Mouse (Mus musculus) large intestine, adult 2 months (tissue): ENCODE measurements around the gene Gm28372. TPM values are rescaled to one million over a fixed set of nuclear protein-coding genes. Genes with fewer than 3 reads are reported as not detected.

Experiments
- DNase-seq: peaks from one replicate; pipeline ENCODE4 v3.0.0-alpha.2; 2012; ENCODE audit warnings: low read depth, low spot score
- WGBS: fragments of 180-500 bp; shearing (Covaris S2); methylation state at CpG from one replicate; pipeline ENCODE4 v1.1.7; 2018; 5-methylcytosine and 5-hydroxymethylcytosine counted together
- polyA plus RNA-seq: library from polyadenylated mRNA; depleted of rRNA; stranded (reverse); fragments of >200 nt; gene quantifications from 2 replicates; pipeline ENCODE4 v1.2.3, GENCODE M21; 2012; rRNA removed

The Gm28372 gene
- polyA plus RNA-seq, 1 experiment: not detected

- no peak for DNase-seq
- 6% methylated on average over 17 of the region's 17 CpGs for WGBS
These were observed 44.2 kb downstream of the Gm28372 start for GRCm38 (mm10) chr2:130449021-130449793.

- peak; percentile 52 for DNase-seq
- under 1% methylated on average over 47 of the region's 50 CpGs for WGBS
These were observed 44.9 kb downstream of the Gm28372 start, which contains the start of gene Ptpra for GRCm38 (mm10) chr2:130449794-130450433. TSS of gene Ptpra (plus strand) at chr2:130450278.

- DNase-seq: no peak
- WGBS: 2% methylated on average over 43 of the region's 47 CpGs
These were observed 45.4 kb downstream of the Gm28372 start for GRCm38 (mm10) chr2:130450434-130450796.

GRCm38 (mm10) chr2:130451086-130451726 lies 46.2 kb downstream of the Gm28372 start:
- no peak for DNase-seq
- WGBS: 60% methylated on average over 14 of the region's 14 CpGs

GRCm38 (mm10) chr2:130451727-130452090 lies 46.7 kb downstream of the Gm28372 start:
- no peak for DNase-seq
- 18% methylated on average over 3 of the region's 3 CpGs for WGBS

- no peak for DNase-seq
- 79% methylated on average over 2 of the region's 2 CpGs for WGBS
These were observed 47.2 kb downstream of the Gm28372 start for GRCm38 (mm10) chr2:130452266-130452665.

GRCm38 (mm10) chr2:130453421-130453820 lies 48.4 kb downstream of the Gm28372 start:
- 65% methylated on average over 6 of the region's 6 CpGs for WGBS
- DNase-seq: no peak

GRCm38 (mm10) chr2:130454748-130455370 lies 49.8 kb downstream of the Gm28372 start:
- no peak for DNase-seq
- 37% methylated on average over 6 of the region's 6 CpGs for WGBS

Other genes starting within 250 kb of the Gm28372 start
- gene Snrpb, start 225.8 kb upstream of the Gm28372 start, polyA plus RNA-seq: 186 and 221 TPM in 2 replicates
- not detected in 2 replicates for gene Tmc2, start 210.0 kb upstream of the Gm28372 start, polyA plus RNA-seq
- gene Nop56, start 130.8 kb upstream of the Gm28372 start, polyA plus RNA-seq: 57.1 and 75.1 TPM in 2 replicates
- gene Idh3b, start 120.7 kb upstream of the Gm28372 start, polyA plus RNA-seq: 224 and 301 TPM in 2 replicates
- gene Ebf4, start 110.1 kb upstream of the Gm28372 start, polyA plus RNA-seq: 0.63 and 1.0 TPM in 2 replicates
- gene Cpxm1, start 7.7 kb upstream of the Gm28372 start, polyA plus RNA-seq: 3.4 and 4.2 TPM in 2 replicates
- gene 1700020A23Rik, start within 50 bp of the Gm28372 start, polyA plus RNA-seq: not detected in 2 replicates
- not detected in 2 replicates for gene Tmem239, start 1.2 kb downstream of the Gm28372 start, polyA plus RNA-seq
- gene Vps16, start 19.1 kb downstream of the Gm28372 start, polyA plus RNA-seq: 55.2 and 70.3 TPM in 2 replicates
- gene Pced1a, start 19.5 kb downstream of the Gm28372 start, polyA plus RNA-seq: 11.0 and 12.5 TPM in 2 replicates
- gene Ptpra, start 45.0 kb downstream of the Gm28372 start, polyA plus RNA-seq: 26.4 and 32.3 TPM in 2 replicates
- gene Mrps26, start 158.5 kb downstream of the Gm28372 start, polyA plus RNA-seq: 56.6 and 62.0 TPM in 2 replicates
- gene Oxt, start 170.9 kb downstream of the Gm28372 start, polyA plus RNA-seq: not detected in 2 replicates
- gene Avp, start 177.3 kb downstream of the Gm28372 start, polyA plus RNA-seq: not detected in 2 replicates
- 2.6 and 2.9 TPM in 2 replicates for gene Fastkd5, start 224.8 kb downstream of the Gm28372 start, polyA plus RNA-seq
- gene Ubox5, start 224.8 kb downstream of the Gm28372 start, polyA plus RNA-seq: 5.9 and 6.7 TPM in 2 replicates
- 61.7 and 64.3 TPM in 2 replicates for gene Lzts3, start 237.6 kb downstream of the Gm28372 start, polyA plus RNA-seq